ENCODE assay signal across 14 mouse cellular contexts in genomic region chr3:89896571-89896970, GRCm38 (mm10). TPM values are rescaled to one million over a fixed set of nuclear protein-coding genes. Genes with fewer than 3 reads are reported as not detected.
DNase-seq lines count a peak whose midpoint lies in the region; ATAC-seq and TF ChIP-seq lines count a peak whose summit lies in the region.
"Had no signal": no experiment of that assay in that cellular context is flagged by ENCODE, and none has a peak within 500 bp of the region (broad histone marks: within the 10 kb centered on the region; RNA-seq: fewer than 3 reads in every experiment).

No protein-coding gene starts in this region.

- no peaks in the 10 kb centered on the region for H3K36me3 ChIP-seq in stomach, embryonic 16.5 days (ENCODE audit: control insufficient read depth, insufficient read depth, low read length)
- no peaks in the 10 kb centered on the region for H3K36me3 ChIP-seq in kidney, adult 2 months (ENCODE audit: control insufficient read depth, insufficient read depth, low read length)
- no peaks in the 10 kb centered on the region for H3K36me3 ChIP-seq in midbrain, embryonic 13.5 days
- H3K36me3 ChIP-seq: heart, embryonic 12.5 days; liver, embryonic 13.5 days had no signal

- DNase-seq in ovary, adult 18-20 months (ENCODE audit: low spot score) = peak; percentile 69
- no peak for DNase-seq in ovary, postnatal 10 days (ENCODE audit: low spot score)
- peak; percentile 51 for DNase-seq in ES-CJ7 (ENCODE audit: low read depth, low spot score)
- peak; percentile 64 for DNase-seq in adrenal gland, adult 8-10 months
- no peak for DNase-seq in kidney, adult 2 months
- DNase-seq: cerebellum, adult 2 months; gastrocnemius, postnatal 10 days; kidney, adult 18-20 months; liver, embryonic 13.5 days had no signal

- ATAC-seq in stomach, embryonic 16.5 days (ENCODE audit: insufficient read depth, low FRiP score) = no peak
- ATAC-seq in midbrain, embryonic 13.5 days = no peak
- ATAC-seq: forebrain, embryonic 16.5 days; Patski had no signal

- no peak overlapping the region for H3K4me3 ChIP-seq in stomach, embryonic 16.5 days (replicated peaks; ENCODE audit: low read length)
- no peak overlapping the region for H3K4me3 ChIP-seq in kidney, adult 2 months (ENCODE audit: insufficient read depth, low read depth, low read length)
- H3K4me3 ChIP-seq in midbrain, embryonic 13.5 days (replicated peaks) = no peak overlapping the region
- H3K4me3 ChIP-seq: heart, embryonic 12.5 days; liver, embryonic 13.5 days had no signal

- TF ChIP-seq CTCF in kidney, adult 2 months (conservative IDR thresholded peaks at IDR 0.05; ENCODE audit: insufficient read depth, insufficient read length, low read depth, low read length) = no peak

- 0 out of 2 replicates have a peak overlapping the region, but pooled peaks have one; percentile 0 for H3K9ac ChIP-seq in stomach, embryonic 16.5 days (ENCODE audit: low read length)
- no peak overlapping the region for H3K9ac ChIP-seq in midbrain, embryonic 13.5 days (replicated peaks)
- H3K9ac ChIP-seq: heart, embryonic 12.5 days; liver, embryonic 13.5 days had no signal

- no peaks in the 10 kb centered on the region for H3K9me3 ChIP-seq in stomach, embryonic 16.5 days (replicated peaks; ENCODE audit: control insufficient read depth, low read length)
- H3K9me3 ChIP-seq in midbrain, embryonic 13.5 days = no peaks in the 10 kb centered on the region
- H3K9me3 ChIP-seq: heart, embryonic 12.5 days; liver, embryonic 13.5 days had no signal

- 32% methylated on average over 5 of the region's 5 CpGs for WGBS in stomach, embryonic 16.5 days
- 32% methylated on average over 5 of the region's 5 CpGs for WGBS in kidney, adult 2 months
- WGBS in midbrain, embryonic 13.5 days = 15% methylated on average over 5 of the region's 5 CpGs

- H3K27ac ChIP-seq in stomach, embryonic 16.5 days (ENCODE audit: low read length) = peak overlapping the region; percentile 76
- no peak overlapping the region for H3K27ac ChIP-seq in kidney, adult 2 months (ENCODE audit: insufficient read depth, low read depth, low read length)
- H3K27ac ChIP-seq in midbrain, embryonic 13.5 days = no peak overlapping the region
- H3K27ac ChIP-seq: liver, embryonic 13.5 days had no signal

- no peaks in the 10 kb centered on the region for H3K27me3 ChIP-seq in stomach, embryonic 16.5 days (ENCODE audit: control insufficient read depth, insufficient read depth, low read length)
- H3K27me3 ChIP-seq in kidney, adult 2 months (replicated peaks; ENCODE audit: control insufficient read depth, insufficient read depth, low read length) = no peaks in the 10 kb centered on the region
- H3K27me3 ChIP-seq in midbrain, embryonic 13.5 days = no peaks in the 10 kb centered on the region
- H3K27me3 ChIP-seq: Patski had no signal

- TF ChIP-seq POLR2A in kidney, adult 2 months (IDR thresholded peaks at IDR 0.05; ENCODE audit: low read depth, low read length) = no peak

- H3K4me2 ChIP-seq in stomach, embryonic 16.5 days (ENCODE audit: low read depth, low read length) = no peak overlapping the region
- H3K4me2 ChIP-seq in midbrain, embryonic 13.5 days (replicated peaks) = no peak overlapping the region
- H3K4me2 ChIP-seq: heart, embryonic 12.5 days; liver, embryonic 13.5 days had no signal

- H3K4me1 ChIP-seq in stomach, embryonic 16.5 days (ENCODE audit: control insufficient read depth, insufficient read depth, low read length) = peaks cover 26% of the 10 kb centered on the region; the same call in 1 of the 2 replicates
- H3K4me1 ChIP-seq in kidney, adult 2 months (ENCODE audit: control insufficient read depth, insufficient read depth, low read length) = no peaks in the 10 kb centered on the region
- H3K4me1 ChIP-seq in midbrain, embryonic 13.5 days (replicated peaks) = no peaks in the 10 kb centered on the region

RNA-seq across cellular contexts. Expression of gene Il6ra, which starts 16.4 kb away (rescaled TPM):
- 10 to 100 TPM in 2 of 4 experiments, 1 to 10 TPM in 2; 6.7 to 13.4 (median 10.1) TPM for total RNA-seq in adrenal gland, adult 8-10 months (2022)
- 2.9 and 3.2 TPM in 2 replicates for polyA plus RNA-seq in stomach, embryonic 16.5 days (2015; fragmentation: Nextera tagmentation; extraction: Ambion mirVana)
- 3.2 and 4.1 TPM in 2 replicates for polyA plus RNA-seq in kidney, adult 2 months (2012; rRNA removed)
- polyA plus RNA-seq in midbrain, embryonic 13.5 days (2015; fragmentation: Nextera tagmentation; extraction: Ambion mirVana) = 0.44 and 0.46 TPM in 2 replicates

Comparison
In these comparisons a context has a peak if more than half of its experiments do, and no peak if none do; other contexts are left out.
1. DNase-seq: peak in ovary, adult 18-20 months (single experiment), ES-CJ7 (single experiment) and adrenal gland, adult 8-10 months (single experiment); none in ovary, postnatal 10 days (single experiment) and kidney, adult 2 months (single experiment).